10 mouse cellular contexts compared by ENCODE assay signal in the genomic region with DNA sequence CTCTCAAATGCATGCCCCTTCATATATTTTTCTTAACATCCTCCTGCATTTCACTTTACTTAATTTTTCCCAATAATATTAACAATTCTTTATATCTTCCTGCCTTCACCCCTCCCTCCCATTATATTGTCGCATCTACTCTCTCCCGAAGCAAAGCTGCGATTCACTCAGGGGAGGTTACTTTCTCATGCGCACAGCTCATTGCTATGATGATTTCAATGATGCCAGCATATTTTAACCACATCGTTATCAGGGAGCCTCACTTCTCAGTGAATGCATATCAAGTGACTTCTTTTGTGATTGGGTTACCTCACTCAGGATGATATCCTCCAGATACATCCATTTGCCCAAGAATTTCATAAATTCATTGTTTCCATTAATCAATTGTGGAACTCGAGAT.
DNase-seq lines count a peak whose midpoint lies in the region; ATAC-seq and TF ChIP-seq lines count a peak whose summit lies in the region.
"Had no signal": no experiment of that assay in that cellular context is flagged by ENCODE, and none has a peak within 500 bp of the region (broad histone marks: within the 10 kb centered on the region; RNA-seq: fewer than 3 reads in every experiment).

No protein-coding gene starts in this region.

- no peak for TF ChIP-seq CTCF in stomach, postnatal 0 days (IDR thresholded peaks at IDR 0.05; ENCODE audit: low read depth)

- no peaks in the 10 kb centered on the region for H3K36me3 ChIP-seq in embryonic facial prominence, embryonic 11.5 days (replicated peaks; ENCODE audit: control insufficient read depth, insufficient read depth, low read depth, low read length)
- no peaks in the 10 kb centered on the region for H3K36me3 ChIP-seq in embryonic facial prominence, embryonic 10.5 days (replicated peaks)
- no peaks in the 10 kb centered on the region for H3K36me3 ChIP-seq in stomach, embryonic 14.5 days (ENCODE audit: control insufficient read depth, insufficient read depth, low read length)
- no peaks in the 10 kb centered on the region for H3K36me3 ChIP-seq in stomach, postnatal 0 days (ENCODE audit: control insufficient read depth, insufficient read depth, low read length)
- H3K36me3 ChIP-seq: stomach, embryonic 15.5 days had no signal

- H3K4me3 ChIP-seq in embryonic facial prominence, embryonic 11.5 days (ENCODE audit: low read depth, low read length): no peak overlapping the region
- H3K4me3 ChIP-seq in embryonic facial prominence, embryonic 10.5 days: no peak overlapping the region
- no peak overlapping the region for H3K4me3 ChIP-seq in stomach, embryonic 14.5 days (ENCODE audit: low read depth, low read length)
- no peak overlapping the region for H3K4me3 ChIP-seq in stomach, postnatal 0 days (ENCODE audit: low read depth, low read length)
- H3K4me3 ChIP-seq: stomach, embryonic 15.5 days had no signal

- whole genome bisulfite sequencing in embryonic facial prominence, embryonic 11.5 days: 74% methylated on average over 6 of the region's 6 CpGs
- WGBS in embryonic facial prominence, embryonic 10.5 days: 84% methylated on average over 6 of the region's 6 CpGs
- WGBS in stomach, embryonic 14.5 days: 71% methylated on average over 6 of the region's 6 CpGs
- WGBS in stomach, postnatal 0 days: 69% methylated on average over 6 of the region's 6 CpGs

- no peaks in the 10 kb centered on the region for H3K4me1 ChIP-seq in embryonic facial prominence, embryonic 11.5 days (ENCODE audit: control insufficient read depth, insufficient read depth, low read length)
- H3K4me1 ChIP-seq in embryonic facial prominence, embryonic 10.5 days: peaks cover 4% of the 10 kb centered on the region; the same call in 1 of the 2 replicates
- H3K4me1 ChIP-seq in stomach, embryonic 14.5 days (ENCODE audit: control insufficient read depth, insufficient read depth, low read length): no peaks in the 10 kb centered on the region
- H3K4me1 ChIP-seq in stomach, postnatal 0 days (replicated peaks; ENCODE audit: control insufficient read depth, insufficient read depth): no peaks in the 10 kb centered on the region
- H3K4me1 ChIP-seq: stomach, embryonic 15.5 days had no signal

- H3K4me2 ChIP-seq in embryonic facial prominence, embryonic 11.5 days (ENCODE audit: low read depth, low read length): no peak overlapping the region
- no peak overlapping the region for H3K4me2 ChIP-seq in stomach, embryonic 14.5 days (replicated peaks; ENCODE audit: low read depth, low read length)
- no peak overlapping the region; the same call in 1 of the 2 replicates for H3K4me2 ChIP-seq in stomach, postnatal 0 days (replicated peaks; ENCODE audit: low read depth)
- H3K4me2 ChIP-seq: stomach, embryonic 15.5 days had no signal

- TF ChIP-seq EP300 in stomach, postnatal 0 days (optimal IDR thresholded peaks at IDR 0.05): no peak

- no peaks in the 10 kb centered on the region for H3K27me3 ChIP-seq in embryonic facial prominence, embryonic 11.5 days (ENCODE audit: control insufficient read depth, insufficient read depth, low read length)
- no peaks in the 10 kb centered on the region for H3K27me3 ChIP-seq in embryonic facial prominence, embryonic 10.5 days (replicated peaks; ENCODE audit: low read depth, poor library complexity, severe bottlenecking)
- no peaks in the 10 kb centered on the region for H3K27me3 ChIP-seq in stomach, embryonic 14.5 days (ENCODE audit: control insufficient read depth, insufficient read depth, low read length)
- no peaks in the 10 kb centered on the region for H3K27me3 ChIP-seq in stomach, postnatal 0 days (ENCODE audit: control insufficient read depth, insufficient read depth, low read length)
- H3K27me3 ChIP-seq: stomach, embryonic 15.5 days had no signal

- DNase-seq in embryonic facial prominence, embryonic 11.5 days (ENCODE audit: low spot score): no peak
- DNase-seq in embryonic facial prominence, embryonic 10.5 days (ENCODE audit: low spot score): no peak
- DNase-seq in stomach, postnatal 0 days (ENCODE audit: low spot score): no peak
- DNase-seq in mesoderm, embryonic 11.5 days (ENCODE audit: low read depth, low spot score): peak; percentile 16
- DNase-seq in heart, postnatal 10 days: no peak
- DNase-seq in adipocyte (ENCODE audit: low spot score): no peak

- H3K9ac ChIP-seq in embryonic facial prominence, embryonic 11.5 days (replicated peaks; ENCODE audit: low read length): no peak overlapping the region
- H3K9ac ChIP-seq in stomach, embryonic 14.5 days (replicated peaks; ENCODE audit: low read depth, low read length): no peak overlapping the region
- H3K9ac ChIP-seq in stomach, postnatal 0 days (ENCODE audit: low read length): no peak overlapping the region
- H3K9ac ChIP-seq: stomach, embryonic 15.5 days had no signal

- no peak overlapping the region for H3K27ac ChIP-seq in embryonic facial prominence, embryonic 11.5 days (replicated peaks; ENCODE audit: low read depth, low read length)
- H3K27ac ChIP-seq in embryonic facial prominence, embryonic 10.5 days (replicated peaks): no peak overlapping the region
- 0 out of 2 replicates have a peak overlapping the region, but pooled peaks have one; percentile 10 for H3K27ac ChIP-seq in stomach, embryonic 14.5 days (ENCODE audit: low read length)
- H3K27ac ChIP-seq in stomach, postnatal 0 days (replicated peaks): no peak overlapping the region
- H3K27ac ChIP-seq: stomach, embryonic 15.5 days had no signal

- H3K9me3 ChIP-seq in embryonic facial prominence, embryonic 11.5 days (replicated peaks; ENCODE audit: control insufficient read depth, low read length): no peaks in the 10 kb centered on the region
- no peaks in the 10 kb centered on the region for H3K9me3 ChIP-seq in embryonic facial prominence, embryonic 10.5 days
- no peaks in the 10 kb centered on the region for H3K9me3 ChIP-seq in stomach, embryonic 14.5 days (ENCODE audit: control insufficient read depth, low read depth, low read length)
- no peaks in the 10 kb centered on the region for H3K9me3 ChIP-seq in stomach, postnatal 0 days (ENCODE audit: control insufficient read depth, low read length)
- H3K9me3 ChIP-seq: stomach, embryonic 15.5 days had no signal

- peak; percentile 52; the same call in 1 of the 2 replicates for ATAC-seq in embryonic facial prominence, embryonic 11.5 days (replicated peaks; ENCODE audit: insufficient number of reproducible peaks, low FRiP score, low TSS enrichment, low read depth)
- no peak for ATAC-seq in stomach, embryonic 14.5 days (ENCODE audit: insufficient number of reproducible peaks, insufficient read depth, low FRiP score, low read depth)
- ATAC-seq in stomach, postnatal 0 days (ENCODE audit: low FRiP score, low TSS enrichment): no peak
- ATAC-seq in CD4-positive, CD25-positive, alpha-beta regulatory T cell, adult 4 months: no peak
- ATAC-seq: intestine, postnatal 0 days had no signal

- intact Hi-C loops in heart, postnatal 10 days (cut with DNase I): loop anchor here (5.0 kb wide), 1 partner anchor 621 kb away; no protein-coding TSS in a partner anchor
